Mouse (Mus musculus) bone marrow macrophage, adult 2 months (primary cell): Measurements from ENCODE around the gene Gm6871.
"Not testable (repeated sequence)": the region's sequence is repeated elsewhere in the genome, so short reads cannot be mapped to it uniquely, and the experiment has no call there.

Experiments
- CTCF ChIP-seq: IDR thresholded peaks from 2 replicates; pipeline ENCODE4 v1.5.1; 2012; ENCODE audit warnings: low read depth, mild to moderate bottlenecking, low read length, moderate library complexity
- POLR2A ChIP-seq: IDR thresholded peaks from 2 replicates; pipeline ENCODE4 v1.6.1; 2012; ENCODE audit warnings: mild to moderate bottlenecking, low read depth, low read length, borderline replicate concordance

DNA sequence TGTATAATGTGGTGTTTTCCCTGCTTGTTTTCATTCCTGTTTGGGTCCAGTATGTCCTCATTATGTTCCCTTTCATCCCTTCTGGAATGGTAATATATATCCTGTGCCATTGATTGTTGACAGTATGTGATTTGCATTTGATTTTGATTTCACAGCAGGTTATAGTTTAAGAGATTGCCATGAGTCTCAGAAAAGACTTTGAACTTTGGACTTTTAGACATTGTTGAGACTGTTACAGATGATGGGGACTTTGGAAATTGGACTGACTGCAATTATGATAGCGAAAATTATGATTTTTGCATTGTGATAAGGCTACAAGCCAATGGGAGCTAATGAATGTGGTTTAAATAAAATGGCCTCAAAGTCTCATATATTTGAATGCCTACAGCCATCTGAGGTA lies 42.8 kb upstream of the Gm6871 start:
- TF ChIP-seq CTCF, POLR2A: not testable (repeated sequence)
